In the genomic region with DNA sequence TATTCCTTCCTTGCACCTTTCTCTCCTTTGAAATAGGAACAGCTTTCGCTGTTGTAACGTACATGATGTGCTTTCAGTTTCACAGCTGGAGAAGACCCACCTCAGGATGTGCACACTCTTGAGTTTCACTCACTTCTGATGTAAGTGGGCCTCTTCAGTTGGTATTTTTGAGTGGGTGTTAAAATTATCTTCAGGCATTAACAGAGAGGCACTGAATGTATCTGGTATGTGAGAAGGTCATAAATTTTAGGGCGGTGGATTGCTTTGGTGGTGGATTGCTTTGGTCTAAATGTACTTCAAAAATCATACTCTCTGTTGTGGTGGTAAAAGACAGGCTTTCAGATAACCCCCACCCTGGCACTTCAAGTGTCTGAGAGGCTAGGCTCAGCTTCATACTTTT, we compare ENCODE assay signal across 24 mouse cellular contexts. TPM values are rescaled to one million over a fixed set of nuclear protein-coding genes. Genes with fewer than 3 reads are reported as not detected.
DNase-seq lines count a peak whose midpoint lies in the region; ATAC-seq lines count a peak whose summit lies in the region.
"Had no signal": no experiment of that assay in that cellular context is flagged by ENCODE, and none has a peak within 500 bp of the region (broad histone marks: within the 10 kb centered on the region; RNA-seq: fewer than 3 reads in every experiment).

No protein-coding gene starts in this region.

- H3K9ac ChIP-seq in lung, embryonic 15.5 days, result no peak overlapping the region
- H3K9ac ChIP-seq in hindbrain, embryonic 12.5 days, result no peak overlapping the region
- H3K9ac ChIP-seq: embryonic facial prominence, embryonic 15.5 days; limb, embryonic 12.5 days; liver, embryonic 14.5 days; midbrain, embryonic 15.5 days had no signal

- H3K4me3 ChIP-seq in lung, embryonic 15.5 days, result no peak overlapping the region
- no peak overlapping the region for H3K4me3 ChIP-seq in hindbrain, embryonic 12.5 days
- H3K4me3 ChIP-seq: embryonic facial prominence, embryonic 15.5 days; forebrain, embryonic 10.5 days; left cerebral cortex, adult 2 months; limb, embryonic 12.5 days; midbrain, embryonic 15.5 days had no signal

- no peaks in the 10 kb centered on the region for H3K4me1 ChIP-seq in lung, embryonic 15.5 days
- no peaks in the 10 kb centered on the region for H3K4me1 ChIP-seq in hindbrain, embryonic 12.5 days
- H3K4me1 ChIP-seq: forebrain, embryonic 10.5 days; limb, embryonic 12.5 days; midbrain, embryonic 15.5 days had no signal

- H3K27ac ChIP-seq in lung, embryonic 15.5 days, result 0 out of 2 replicates have a peak overlapping the region, but pooled peaks have one; percentile 10
- H3K27ac ChIP-seq in hindbrain, embryonic 12.5 days, result no peak overlapping the region
- H3K27ac ChIP-seq: embryonic facial prominence, embryonic 15.5 days; forebrain, embryonic 10.5 days; left cerebral cortex, adult 2 months; limb, embryonic 12.5 days; liver, embryonic 14.5 days; midbrain, embryonic 15.5 days had no signal

- intact Hi-C loops in left cerebral cortex, postnatal 14 days (cut with DNase I), result no loop called here

- H3K9me3 ChIP-seq in lung, embryonic 15.5 days, result no peaks in the 10 kb centered on the region
- H3K9me3 ChIP-seq in hindbrain, embryonic 12.5 days (replicated peaks), result no peaks in the 10 kb centered on the region
- H3K9me3 ChIP-seq: embryonic facial prominence, embryonic 15.5 days; forebrain, embryonic 10.5 days; limb, embryonic 12.5 days; midbrain, embryonic 15.5 days had no signal

- H3K4me2 ChIP-seq in lung, embryonic 15.5 days, result no peak overlapping the region
- no peak overlapping the region for H3K4me2 ChIP-seq in hindbrain, embryonic 12.5 days (replicated peaks)
- H3K4me2 ChIP-seq: embryonic facial prominence, embryonic 15.5 days; limb, embryonic 12.5 days; midbrain, embryonic 15.5 days had no signal

- 77% methylated on average over 3 of the region's 3 CpGs for WGBS in lung, embryonic 15.5 days
- 88% methylated on average over 3 of the region's 3 CpGs for WGBS in hindbrain, embryonic 12.5 days

- ATAC-seq in lung, embryonic 15.5 days (ENCODE audit: borderline replicate concordance, extremely low read depth, low FRiP score, low TSS enrichment), result no peak
- peak; percentile 36; the same call in 1 of the 2 replicates for ATAC-seq in neutrophil, adult 5-6 weeks (ENCODE audit: extremely low read depth, insufficient number of reproducible peaks, low FRiP score, poor library complexity, severe bottlenecking)
- no peak for ATAC-seq in hindbrain, embryonic 12.5 days (ENCODE audit: low FRiP score)
- ATAC-seq: hindbrain, embryonic 16.5 days; midbrain, embryonic 15.5 days had no signal

- H3K36me3 ChIP-seq in lung, embryonic 15.5 days, result no peaks in the 10 kb centered on the region
- H3K36me3 ChIP-seq in hindbrain, embryonic 12.5 days, result no peaks in the 10 kb centered on the region
- H3K36me3 ChIP-seq: embryonic facial prominence, embryonic 15.5 days; forebrain, embryonic 10.5 days; limb, embryonic 12.5 days; midbrain, embryonic 15.5 days had no signal

- H3K27me3 ChIP-seq in lung, embryonic 15.5 days, result no peaks in the 10 kb centered on the region
- no peaks in the 10 kb centered on the region for H3K27me3 ChIP-seq in hindbrain, embryonic 12.5 days
- H3K27me3 ChIP-seq: embryonic facial prominence, embryonic 15.5 days; limb, embryonic 12.5 days; midbrain, embryonic 15.5 days had no signal

- DNase-seq in lung, postnatal 14 days, result no peak
- DNase-seq in B cell, adult 2 months, result peak; percentile 26 to 29
- peak; percentile 25 to 46 for DNase-seq in CD8-positive naive resting alpha-beta T cell, adult 2 months (ENCODE audit: low read depth in 2 of 2, low spot score in 2 of 2)
- DNase-seq in yolk sac, embryonic 10.5 days (ENCODE audit: low spot score), result no peak
- DNase-seq in left cerebral cortex, postnatal 14 days (ENCODE audit: low spot score in 2 of 2), result no peak
- DNase-seq: adrenal gland, postnatal 10 days; cerebellum, adult 11 months; cerebellum, postnatal 14 days; embryo, embryonic 11 days; gastrocnemius, postnatal 10 days; kidney, adult 18-20 months; kidney, postnatal 25 days; right cerebral cortex, postnatal 25 days had no signal

RNA-seq across cellular contexts. Expression of a gene that starts 17.2 kb away (rescaled TPM):
- polyA plus RNA-seq in lung, embryonic 15.5 days (2015; fragmentation: Nextera tagmentation; extraction: Ambion mirVana), result 26.8 and 31.2 TPM in 2 replicates
- total RNA-seq in neutrophil, adult 5-6 weeks (2017), result 69.1 and 98.1 TPM in 2 replicates
- 0.99 and 1.9 TPM in 2 replicates for polyA plus RNA-seq in hindbrain, embryonic 12.5 days (2016; fragmentation: Nextera tagmentation; extraction: Ambion mirVana)
- total RNA-seq in left cerebral cortex, postnatal 14 days (2021), result 1 to 10 TPM; 3.4 TPM
- polyA plus RNA-seq: C2C12 had no signal

Comparison
In these comparisons a context has a peak if more than half of its experiments do, and no peak if none do; other contexts are left out.
1. DNase-seq: peak in B cell, adult 2 months (2 of 2) and CD8-positive naive resting alpha-beta T cell, adult 2 months (2 of 2); none in lung, postnatal 14 days (single experiment), yolk sac, embryonic 10.5 days (single experiment) and left cerebral cortex, postnatal 14 days (0 of 2).
2. RNA of a gene that starts 17.2 kb away (total RNA-seq): 69.1 to 98.1 TPM in neutrophil, adult 5-6 weeks; 3.4 TPM in left cerebral cortex, postnatal 14 days; every median in the first group is over 10 times any median in the second.